Mouse (Mus musculus) embryonic fibroblast, embryonic 13.5 days (primary cell): ENCODE measurements around the gene Rfx3.

Experiments
- CTCF ChIP-seq: IDR thresholded peaks from 2 replicates; pipeline ENCODE4 v1.5.1; 2011; ENCODE audit warnings: mild to moderate bottlenecking, control low read depth, low read length, moderate library complexity, borderline replicate concordance; ENCODE audit not compliant: insufficient read depth
- POLR2A ChIP-seq: IDR thresholded peaks from 2 replicates; pipeline ENCODE4 v1.6.1; 2011; ENCODE audit warnings: low read depth, mild to moderate bottlenecking, control low read depth, low read length, moderate library complexity

DNA sequence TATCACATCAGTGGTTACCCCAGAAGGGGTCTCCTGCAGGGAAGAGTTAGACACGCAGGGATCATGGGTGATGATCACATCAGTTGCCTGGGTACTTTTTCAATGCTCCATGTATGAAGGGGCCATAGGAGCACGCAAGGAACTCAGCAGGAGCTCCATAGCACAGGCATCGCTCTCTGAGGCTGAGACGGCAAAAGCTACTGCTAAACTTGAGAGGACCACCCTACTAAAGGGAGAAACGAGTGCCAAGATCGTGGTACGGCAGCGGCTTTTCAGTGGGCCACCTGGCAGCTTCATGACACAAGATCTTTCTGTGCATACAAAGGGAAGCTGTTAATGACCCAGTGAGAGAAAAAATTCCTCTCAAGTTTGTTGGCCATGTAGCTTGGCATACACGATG lies 250.7 kb downstream of the Rfx3 start:
- TF ChIP-seq POLR2A = no peak
- TF ChIP-seq CTCF = no peak
